Mouse (Mus musculus) brain, embryonic 18.5 days (tissue): ENCODE results near the gene Zfp111.
A peak's percentile ranks its signal among the peaks of the same experiment; 100 is the strongest.

Source experiments
- DNase-seq: peaks from one replicate; pipeline ENCODE4 v3.0.0-alpha.2; 2012; ENCODE audit warnings: low read depth, low spot score

The Zfp111 gene

GRCm38 (mm10) chr7:24211343-24211742, at the start of gene Zfp111:
Zfp111 (minus strand) TSS chr7:24211443.
- no peak for DNase-seq

- DNase-seq: no peak
Measured at GRCm38 (mm10) chr7:24260000-24260312, 48.7 kb upstream of the Zfp111 start.

- DNase-seq: no peak
Measured at GRCm38 (mm10) chr7:24259306-24259999, 48.2 kb upstream of the Zfp111 start.

- peak; percentile 82 for DNase-seq
Measured at GRCm38 (mm10) chr7:24254633-24255474, 43.6 kb upstream of the Zfp111 start, which contains the start of gene Zfp108. Zfp108 (plus strand) TSS chr7:24254794.

- no peak for DNase-seq
Measured at GRCm38 (mm10) chr7:24253779-24254615, 42.8 kb upstream of the Zfp111 start.

- peak; percentile 43 for DNase-seq
Measured at GRCm38 (mm10) chr7:24237040-24237791, 26.0 kb upstream of the Zfp111 start, which contains the start of gene Zfp109. Zfp109 (minus strand) TSS chr7:24237560.

GRCm38 (mm10) chr7:24210296-24210695, 947 bp downstream of the Zfp111 start:
- no peak for DNase-seq

- no peak for DNase-seq
Measured at GRCm38 (mm10) chr7:24208282-24208886, 2.9 kb downstream of the Zfp111 start.

- DNase-seq: peak; percentile 74
Measured at GRCm38 (mm10) chr7:24207488-24208261, 3.6 kb downstream of the Zfp111 start.

GRCm38 (mm10) chr7:24196961-24197360, 14.3 kb downstream of the Zfp111 start:
- DNase-seq: no peak

- DNase-seq: no peak
Measured at GRCm38 (mm10) chr7:24193157-24193556, 18.1 kb downstream of the Zfp111 start.

- no peak for DNase-seq
Measured at GRCm38 (mm10) chr7:24191361-24191760, 19.9 kb downstream of the Zfp111 start.

GRCm38 (mm10) chr7:24189571-24189944, 21.7 kb downstream of the Zfp111 start:
- no peak for DNase-seq

GRCm38 (mm10) chr7:24188901-24189570, 22.2 kb downstream of the Zfp111 start:
- DNase-seq: no peak

- no peak for DNase-seq
Measured at GRCm38 (mm10) chr7:24187611-24188010, 23.6 kb downstream of the Zfp111 start.

- no peak for DNase-seq
Measured at GRCm38 (mm10) chr7:24175337-24175711, 35.9 kb downstream of the Zfp111 start.

GRCm38 (mm10) chr7:24174618-24175336, 36.5 kb downstream of the Zfp111 start, which contains the start of gene Zfp114:
Zfp114 (plus strand) TSS chr7:24175060.
- peak; percentile 70 for DNase-seq

- no peak for DNase-seq
Measured at GRCm38 (mm10) chr7:24172191-24172590, 39.1 kb downstream of the Zfp111 start.

- no peak for DNase-seq
Measured at GRCm38 (mm10) chr7:24153272-24153671, 58.0 kb downstream of the Zfp111 start.
